Mouse (Mus musculus): Measurements from ENCODE around the gene Hace1.

DNA sequence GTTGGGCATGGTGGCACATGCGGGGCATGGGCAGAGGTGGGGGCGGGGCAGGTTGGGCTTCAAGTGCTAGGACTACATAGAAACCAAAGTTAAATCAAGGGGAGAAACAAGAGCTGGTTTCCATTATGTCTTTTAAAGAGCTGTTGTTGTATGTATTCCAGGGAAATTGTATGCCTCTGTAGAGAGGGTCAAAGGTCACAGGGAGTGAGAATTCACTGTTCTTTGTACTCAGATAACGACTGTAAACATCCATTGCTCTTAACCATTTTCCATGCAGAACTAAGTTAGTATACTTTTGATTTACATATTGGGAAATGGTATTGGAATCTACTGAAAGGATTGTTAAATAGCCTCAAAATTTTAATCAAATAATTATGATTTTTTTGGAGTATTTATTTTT, 28.2 kb downstream of the Hace1 start:
- TF ChIP-seq TAL1 (IDR thresholded peaks at IDR 0.05; ENCODE audit: low read length), result no peak
- TF ChIP-seq GATA1 (IDR thresholded peaks at IDR 0.05; ENCODE audit: low read length), result no peak

All from erythroblast, embryonic 14.5 days (primary cell).